Comparison of ENCODE assay signal across 31 mouse cellular contexts in the genomic region with DNA sequence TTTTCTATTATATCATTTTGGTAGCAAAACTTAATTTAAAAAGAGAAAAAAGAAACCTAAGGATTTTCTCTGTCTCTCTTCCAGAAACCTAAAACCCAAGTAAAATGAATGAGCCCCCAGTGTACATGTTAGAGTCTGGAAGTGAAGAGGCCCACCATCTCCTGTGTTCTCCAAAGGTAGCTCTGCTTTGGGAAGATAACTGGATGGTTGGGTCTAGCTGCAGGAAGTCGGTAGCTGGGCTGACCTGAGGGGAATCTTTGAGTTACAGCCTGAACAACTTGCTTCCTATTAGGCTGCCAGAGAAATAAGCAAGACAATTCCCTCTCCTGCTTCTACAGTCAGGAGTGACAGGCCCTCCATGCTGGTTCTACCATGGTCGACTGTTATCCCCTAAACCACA. TPM values are rescaled to one million over a fixed set of nuclear protein-coding genes. Genes with fewer than 3 reads are reported as not detected.
A peak's percentile ranks its signal among the peaks of the same experiment; 100 is the strongest.
DNase-seq lines count a peak whose midpoint lies in the region; ATAC-seq and TF ChIP-seq lines count a peak whose summit lies in the region.
"Had no signal": no experiment of that assay in that cellular context is flagged by ENCODE, and none has a peak within 500 bp of the region (broad histone marks: within the 10 kb centered on the region; RNA-seq: fewer than 3 reads in every experiment).

No protein-coding gene starts in this region.

- H3K4me3 ChIP-seq in bone marrow, adult 2 months (replicated peaks; ENCODE audit: control insufficient read depth, low read depth, low read length): no peak overlapping the region
- H3K4me3 ChIP-seq in liver, embryonic 12.5 days: no peak overlapping the region
- no peak overlapping the region for H3K4me3 ChIP-seq in liver, postnatal 0 days (ENCODE audit: low read depth, low read length)
- H3K4me3 ChIP-seq: embryonic facial prominence, embryonic 10.5 days; embryonic facial prominence, embryonic 15.5 days; forebrain, embryonic 10.5 days; forebrain, embryonic 15.5 days; heart, embryonic 15.5 days; hindbrain, embryonic 13.5 days; limb, embryonic 13.5 days; midbrain, embryonic 10.5 days; midbrain, embryonic 15.5 days; neural tube, embryonic 15.5 days had no signal

- 35% methylated on average over 2 of the region's 2 CpGs for WGBS in bone marrow, adult 2 months
- 15% methylated on average over 2 of the region's 2 CpGs for WGBS in liver, embryonic 12.5 days (ENCODE audit: insufficient replicate concordance)
- WGBS in liver, postnatal 0 days (ENCODE audit: insufficient replicate concordance): 28% methylated on average over 2 of the region's 2 CpGs

- TF ChIP-seq POLR2A in bone marrow, adult 2 months (IDR thresholded peaks at IDR 0.05; ENCODE audit: borderline replicate concordance, control insufficient read depth, low read depth, low read length): no peak

- TF ChIP-seq EP300 in liver, postnatal 0 days (IDR thresholded peaks at IDR 0.05; ENCODE audit: low read depth): no peak

- TF ChIP-seq CTCF in bone marrow, adult 2 months (IDR thresholded peaks at IDR 0.05; ENCODE audit: control insufficient read depth, insufficient read depth, low read length): no peak
- no peak for TF ChIP-seq CTCF in liver, postnatal 0 days (IDR thresholded peaks at IDR 0.05; ENCODE audit: low read depth)

- no peaks in the 10 kb centered on the region for H3K27me3 ChIP-seq in liver, embryonic 12.5 days (replicated peaks)
- H3K27me3 ChIP-seq in liver, postnatal 0 days (ENCODE audit: insufficient read depth, low read length): no peaks in the 10 kb centered on the region
- H3K27me3 ChIP-seq: embryonic facial prominence, embryonic 15.5 days; forebrain, embryonic 15.5 days; heart, embryonic 15.5 days; hindbrain, embryonic 13.5 days; limb, embryonic 13.5 days; midbrain, embryonic 15.5 days; neural tube, embryonic 15.5 days had no signal

- peak overlapping the region; percentile 55 for H3K4me2 ChIP-seq in liver, embryonic 12.5 days
- peak overlapping the region; percentile 10; the same call in 1 of the 2 replicates for H3K4me2 ChIP-seq in liver, postnatal 0 days (ENCODE audit: low read depth, low read length)
- H3K4me2 ChIP-seq: embryonic facial prominence, embryonic 15.5 days; forebrain, embryonic 15.5 days; heart, embryonic 15.5 days; hindbrain, embryonic 13.5 days; limb, embryonic 13.5 days; midbrain, embryonic 15.5 days; neural tube, embryonic 15.5 days had no signal

- peak overlapping the region; percentile 53 for H3K9ac ChIP-seq in liver, embryonic 12.5 days
- no peak overlapping the region; the same call in 1 of the 2 replicates for H3K9ac ChIP-seq in liver, postnatal 0 days (replicated peaks)
- H3K9ac ChIP-seq: embryonic facial prominence, embryonic 15.5 days; forebrain, embryonic 15.5 days; heart, embryonic 15.5 days; hindbrain, embryonic 13.5 days; limb, embryonic 13.5 days; midbrain, embryonic 15.5 days; neural tube, embryonic 15.5 days had no signal

- no peaks in the 10 kb centered on the region for H3K9me3 ChIP-seq in liver, embryonic 12.5 days (replicated peaks)
- H3K9me3 ChIP-seq in liver, postnatal 0 days (ENCODE audit: low read length): no peaks in the 10 kb centered on the region
- H3K9me3 ChIP-seq: embryonic facial prominence, embryonic 10.5 days; embryonic facial prominence, embryonic 15.5 days; forebrain, embryonic 10.5 days; forebrain, embryonic 15.5 days; heart, embryonic 15.5 days; hindbrain, embryonic 13.5 days; limb, embryonic 13.5 days; midbrain, embryonic 10.5 days; midbrain, embryonic 15.5 days; neural tube, embryonic 15.5 days had no signal

- no peak for DNase-seq in liver, postnatal 0 days
- no peak for DNase-seq in frontal cortex, postnatal 10 days (ENCODE audit: low spot score in 2 of 2)
- no peak for DNase-seq in retina, postnatal 1 day
- no peak for DNase-seq in lung, postnatal 25 days (ENCODE audit: low spot score)
- DNase-seq: adrenal gland, adult 8-10 months; B cell, adult 2 months; cerebellum, adult 18-20 months; cerebellum, postnatal 14 days; gastrocnemius, postnatal 10 days; heart, postnatal 4 days; kidney, adult 8-10 months; kidney, postnatal 4 days; lung, adult 2 months; lung, postnatal 10 days; right cerebral cortex, postnatal 25 days; thymus, adult 2 months; thymus, postnatal 36 days had no signal

- ATAC-seq in erythroblast, adult 5-6 weeks (replicated peaks; ENCODE audit: low FRiP score, poor library complexity, severe bottlenecking): peak; percentile 47
- ATAC-seq in liver, embryonic 12.5 days: peak; percentile 87
- peak; percentile 57 for ATAC-seq in liver, postnatal 0 days
- ATAC-seq: forebrain, embryonic 15.5 days; intestine, embryonic 16.5 days; midbrain, embryonic 15.5 days had no signal

- no peaks in the 10 kb centered on the region for H3K36me3 ChIP-seq in liver, embryonic 12.5 days
- H3K36me3 ChIP-seq in liver, postnatal 0 days (replicated peaks; ENCODE audit: insufficient read depth, low read length): peaks cover 19% of the 10 kb centered on the region
- H3K36me3 ChIP-seq: embryonic facial prominence, embryonic 10.5 days; embryonic facial prominence, embryonic 15.5 days; forebrain, embryonic 10.5 days; forebrain, embryonic 15.5 days; heart, embryonic 15.5 days; hindbrain, embryonic 13.5 days; limb, embryonic 13.5 days; midbrain, embryonic 10.5 days; midbrain, embryonic 15.5 days; neural tube, embryonic 15.5 days had no signal

- peak overlapping the region; percentile 39 for H3K27ac ChIP-seq in bone marrow, adult 2 months (ENCODE audit: control insufficient read depth, insufficient read depth, low read depth, low read length, poor library complexity)
- H3K27ac ChIP-seq in liver, embryonic 12.5 days: peak overlapping the region; percentile 96
- peak overlapping the region; percentile 74 for H3K27ac ChIP-seq in liver, postnatal 0 days (ENCODE audit: low read depth)
- H3K27ac ChIP-seq: embryonic facial prominence, embryonic 10.5 days; embryonic facial prominence, embryonic 15.5 days; forebrain, embryonic 10.5 days; forebrain, embryonic 15.5 days; heart, embryonic 15.5 days; hindbrain, embryonic 13.5 days; limb, embryonic 13.5 days; midbrain, embryonic 10.5 days; midbrain, embryonic 15.5 days; neural tube, embryonic 15.5 days had no signal

- H3K4me1 ChIP-seq in bone marrow, adult 2 months (ENCODE audit: control insufficient read depth, insufficient read depth, low read length): no peaks in the 10 kb centered on the region; the same call in 1 of the 2 replicates
- peaks cover 42% of the 10 kb centered on the region for H3K4me1 ChIP-seq in liver, embryonic 12.5 days
- H3K4me1 ChIP-seq in liver, postnatal 0 days (ENCODE audit: insufficient read depth): peaks cover 9% of the 10 kb centered on the region
- H3K4me1 ChIP-seq: embryonic facial prominence, embryonic 15.5 days; forebrain, embryonic 10.5 days; heart, embryonic 15.5 days; hindbrain, embryonic 13.5 days; limb, embryonic 13.5 days; midbrain, embryonic 10.5 days; midbrain, embryonic 15.5 days; neural tube, embryonic 15.5 days had no signal

RNA-seq across cellular contexts. Expression of gene Ifih1, which starts 26.4 kb away (rescaled TPM):
- polyA plus RNA-seq in bone marrow, adult 2 months (2011; ENCODE audit: insufficient read depth, insufficient read length, low replicate concordance, missing spikeins): 7.0 and 8.2 TPM in 2 replicates
- total RNA-seq in erythroblast, adult 5-6 weeks (2015; ENCODE audit: low replicate concordance): 26.3 and 28.8 TPM in 2 replicates
- total RNA-seq in erythroblast, adult 5-6 weeks (2017; ENCODE audit: low replicate concordance): 39.8 and 51.7 TPM in 2 replicates
- polyA plus RNA-seq in liver, embryonic 12.5 days (2016; fragmentation: Nextera tagmentation; extraction: Ambion mirVana): 3.1 and 3.2 TPM in 2 replicates
- polyA plus RNA-seq in liver, postnatal 0 days (2015; fragmentation: Nextera tagmentation; extraction: Ambion mirVana): 5.9 and 6.2 TPM in 2 replicates

RNA-seq across cellular contexts. Expression of gene Gca, which starts 44.4 kb away (rescaled TPM):
- 5.8 and 17.3 TPM in 2 replicates for polyA plus RNA-seq in bone marrow, adult 2 months (2011; ENCODE audit: insufficient read depth, insufficient read length, low replicate concordance, missing spikeins)
- 29.8 and 37.0 TPM in 2 replicates for total RNA-seq in erythroblast, adult 5-6 weeks (2015; ENCODE audit: low replicate concordance)
- total RNA-seq in erythroblast, adult 5-6 weeks (2017; ENCODE audit: low replicate concordance): 13.7 and 21.0 TPM in 2 replicates
- 1.8 and 2.0 TPM in 2 replicates for polyA plus RNA-seq in liver, embryonic 12.5 days (2016; fragmentation: Nextera tagmentation; extraction: Ambion mirVana)
- polyA plus RNA-seq in liver, postnatal 0 days (2015; fragmentation: Nextera tagmentation; extraction: Ambion mirVana): 5.1 and 5.2 TPM in 2 replicates

RNA-seq across cellular contexts. Expression of gene Fap, which starts 45.8 kb away (rescaled TPM):
- polyA plus RNA-seq in bone marrow, adult 2 months (2011; ENCODE audit: insufficient read depth, insufficient read length, low replicate concordance, missing spikeins): 6.8 and 7.7 TPM in 2 replicates
- total RNA-seq in erythroblast, adult 5-6 weeks (2015; ENCODE audit: low replicate concordance): 0.96 and 3.1 TPM in 2 replicates
- 1.6 and 1.7 TPM in 2 replicates for total RNA-seq in erythroblast, adult 5-6 weeks (2017; ENCODE audit: low replicate concordance)
- 0.66 and 1.2 TPM in 2 replicates for polyA plus RNA-seq in liver, embryonic 12.5 days (2016; fragmentation: Nextera tagmentation; extraction: Ambion mirVana)
- polyA plus RNA-seq in liver, postnatal 0 days (2015; fragmentation: Nextera tagmentation; extraction: Ambion mirVana): 0.15 and 0.20 TPM in 2 replicates

Comparison
In these comparisons a context has a peak if more than half of its experiments do, and no peak if none do; other contexts are left out.
1. H3K27ac ChIP-seq: peak in every context shown above with its lines; median percentile 96 in liver, embryonic 12.5 days; 74 in liver, postnatal 0 days; 39 in bone marrow, adult 2 months.